Mouse (Mus musculus) forebrain, postnatal 0 days (tissue): ENCODE results near the gene Slc41a2. TPM values are rescaled to one million over a fixed set of nuclear protein-coding genes. Genes with fewer than 3 reads are reported as not detected.

ENCODE experiments used
- ATAC-seq: fragments of 200-750 bp; cut with Nextera tagmentation; 2 replicates; pipeline ENCODE4 v1.8.0; 2017; ENCODE audit warnings: mild to moderate bottlenecking, moderate library complexity
- DNase-seq: peaks from one replicate; pipeline ENCODE4 v3.0.0-alpha.2; 2015
- H3K27ac ChIP-seq: fragments of 300-500 bp; sonication (generic); 2 replicates; pipeline ENCODE4 v1.5.1; 2014; ENCODE audit warnings: low read depth, mild to moderate bottlenecking, antibody characterized with exemption, low read length, moderate library complexity, mixed read lengths
- H3K27me3 ChIP-seq: fragments of 300-500 bp; sonication (generic); 2 replicates; pipeline ENCODE4 v1.6.1; 2014; ENCODE audit warnings: mild to moderate bottlenecking, low read length, mixed read lengths; ENCODE audit not compliant: insufficient read depth
- H3K36me3 ChIP-seq: fragments of 300-500 bp; sonication (generic); 2 replicates; pipeline ENCODE4 v1.6.1; 2014; ENCODE audit warnings: mild to moderate bottlenecking, moderate library complexity; ENCODE audit not compliant: insufficient read depth
- H3K4me1 ChIP-seq: fragments of 300-500 bp; sonication (generic); 2 replicates; pipeline ENCODE4 v1.6.1; 2014; ENCODE audit warnings: antibody characterized with exemption; ENCODE audit not compliant: insufficient read depth
- H3K4me2 ChIP-seq: fragments of 300-500 bp; sonication (generic); 2 replicates; pipeline ENCODE4 v1.6.1; 2014; ENCODE audit warnings: low read depth, mild to moderate bottlenecking, moderate library complexity
- H3K4me3 ChIP-seq: fragments of 300-500 bp; sonication (generic); 2 replicates; pipeline ENCODE4 v1.5.1; 2014; ENCODE audit warnings: low read depth, low read length, mixed read lengths
- H3K9ac ChIP-seq: fragments of 300-500 bp; sonication (generic); 2 replicates; pipeline ENCODE4 v1.6.1; 2014; ENCODE audit warnings: mild to moderate bottlenecking
- H3K9me3 ChIP-seq: fragments of 300-500 bp; sonication (generic); 2 replicates; pipeline ENCODE4 v1.6.1; 2016; ENCODE audit warnings: low read length
- CTCF ChIP-seq: sonication (generic); IDR thresholded peaks from 2 replicates; pipeline ENCODE4 v1.5.1; 2016; ENCODE audit warnings: antibody characterized with exemption, control low read depth, low read depth
- WGBS: fragments of 180-500 bp; shearing (Covaris S2); extraction: QIAGEN DNeasy Blood & Tissue Kit; methylation state at CpG from one replicate; pipeline ENCODE4 v1.1.7; 2014; 5-methylcytosine and 5-hydroxymethylcytosine counted together
- polyA plus RNA-seq: library from polyadenylated mRNA; unstranded; fragments of >200 nt; fragmentation: Nextera tagmentation; extraction: Ambion mirVana; gene quantifications from 2 replicates; pipeline ENCODE4 v1.2.1, GENCODE M21; 2015
- total RNA-seq: library from RNA; depleted of rRNA; stranded (reverse); fragments of >200 nt; gene quantifications from 2 replicates; pipeline ENCODE4 v1.2.3, GENCODE M21; 2014

Gene Slc41a2
- total and polyA plus RNA-seq, 2 experiments from 2014 or later: 10.1 to 23.8 TPM

- WGBS: 71% methylated on average over 12 of the region's 12 CpGs
- no peak overlapping the region for H3K9ac ChIP-seq
- no peaks in the 10 kb centered on the region for H3K36me3 ChIP-seq
- no peak for ATAC-seq
- no peaks in the 10 kb centered on the region for H3K27me3 ChIP-seq
- no peaks in the 10 kb centered on the region for H3K9me3 ChIP-seq
- H3K4me1 ChIP-seq: peaks cover 4% of the 10 kb centered on the region; the same call in 1 of the 2 replicates
- no peak overlapping the region for H3K4me3 ChIP-seq
- H3K27ac ChIP-seq: no peak overlapping the region
- no peak overlapping the region for H3K4me2 ChIP-seq
- no peak for TF ChIP-seq CTCF
- no peak for DNase-seq
These were observed 128.3 kb downstream of the Slc41a2 start for GRCm38 (mm10) chr10:83209388-83209787.

DNA sequence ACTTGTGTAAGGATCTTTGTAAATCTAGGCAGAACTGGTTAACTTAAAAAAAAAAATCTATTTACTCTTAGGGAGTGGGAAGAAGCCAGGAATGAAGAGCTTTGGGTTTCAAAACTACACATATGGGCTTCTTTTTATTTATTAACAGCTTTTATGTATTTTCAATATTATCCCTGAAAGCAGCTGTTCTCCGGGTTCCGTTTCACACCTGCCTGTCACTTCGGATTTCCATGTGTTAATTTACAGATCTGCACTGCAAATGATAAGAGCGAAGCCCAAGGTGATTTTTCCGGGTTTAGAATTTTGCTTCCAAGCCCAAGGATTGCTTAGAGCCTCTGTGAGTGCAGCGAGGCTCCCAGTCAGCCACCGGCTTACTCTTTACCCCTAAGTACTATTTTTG is 129.2 kb downstream of the Slc41a2 start:
- H3K4me3 ChIP-seq: no peak overlapping the region
- H3K9me3 ChIP-seq: no peaks in the 10 kb centered on the region
- no peaks in the 10 kb centered on the region for H3K36me3 ChIP-seq
- H3K9ac ChIP-seq: no peak overlapping the region
- ATAC-seq (no peak), DNase-seq (no peak)
- no peak for TF ChIP-seq CTCF
- H3K27ac ChIP-seq: no peak overlapping the region
- H3K27me3 ChIP-seq: no peaks in the 10 kb centered on the region
- H3K4me1 ChIP-seq: peaks cover 4% of the 10 kb centered on the region; the same call in 1 of the 2 replicates
- H3K4me2 ChIP-seq: no peak overlapping the region
- WGBS: 53% methylated on average over 7 of the region's 7 CpGs

DNA sequence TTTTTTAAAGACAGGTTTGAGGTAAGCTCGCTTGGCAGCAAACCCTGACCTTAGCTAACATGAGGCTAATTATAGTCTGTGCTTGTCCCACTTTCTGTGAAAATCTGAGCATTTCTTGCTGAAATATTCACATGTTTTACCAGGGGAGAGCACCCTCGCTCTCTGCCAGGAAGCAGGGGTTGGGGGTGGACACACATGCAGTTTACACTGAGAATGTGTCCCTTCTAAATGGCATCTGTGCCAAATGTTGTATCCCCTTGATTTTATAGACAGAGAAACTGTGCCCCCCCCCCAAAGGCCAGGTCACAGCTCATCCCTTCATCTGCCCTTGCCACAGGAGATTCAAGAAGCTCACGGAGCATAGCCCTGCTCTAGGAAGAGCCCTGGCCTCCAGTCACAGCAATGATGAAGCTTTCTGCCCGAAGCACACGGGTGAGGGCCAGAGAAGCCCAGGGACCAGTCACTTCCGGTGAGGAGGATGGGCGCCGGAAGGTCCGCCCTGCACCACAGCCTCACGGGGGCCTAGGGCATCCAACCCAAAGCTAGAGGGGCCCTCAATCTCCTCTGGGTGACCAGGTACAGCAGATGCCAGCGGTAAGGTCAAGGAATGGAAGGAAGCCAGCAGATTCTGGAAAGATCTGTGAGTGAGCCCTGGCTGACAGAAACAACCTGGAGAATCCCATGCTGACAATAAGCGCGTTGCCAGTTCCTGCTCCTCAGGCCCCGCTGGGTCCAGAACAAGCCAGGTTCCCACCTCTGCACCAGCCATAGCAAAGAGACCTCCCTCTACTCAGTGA is 134.6 kb downstream of the Slc41a2 start:
- H3K9ac ChIP-seq: no peak overlapping the region
- WGBS: 86% methylated on average over 14 of the region's 14 CpGs
- H3K4me2 ChIP-seq: no peak overlapping the region
- TF ChIP-seq CTCF: no peak
- DNase-seq (no peak), ATAC-seq (no peak)
- no peak overlapping the region for H3K4me3 ChIP-seq
- no peaks in the 10 kb centered on the region for H3K9me3 ChIP-seq
- H3K36me3 ChIP-seq: no peaks in the 10 kb centered on the region
- no peaks in the 10 kb centered on the region for H3K4me1 ChIP-seq
- H3K27me3 ChIP-seq: no peaks in the 10 kb centered on the region
- H3K27ac ChIP-seq: no peak overlapping the region

GRCm38 (mm10) chr10:83201525-83201924 is 136.2 kb downstream of the Slc41a2 start:
- DNase-seq (no peak), ATAC-seq (no peak)
- no peaks in the 10 kb centered on the region for H3K9me3 ChIP-seq
- H3K36me3 ChIP-seq: no peaks in the 10 kb centered on the region
- no peaks in the 10 kb centered on the region for H3K27me3 ChIP-seq
- no peak overlapping the region for H3K4me3 ChIP-seq
- H3K4me2 ChIP-seq: no peak overlapping the region
- H3K4me1 ChIP-seq: no peaks in the 10 kb centered on the region
- 85% methylated on average over 7 of the region's 7 CpGs for WGBS
- no peak overlapping the region for H3K27ac ChIP-seq
- no peak overlapping the region for H3K9ac ChIP-seq
- no peak for TF ChIP-seq CTCF

DNA sequence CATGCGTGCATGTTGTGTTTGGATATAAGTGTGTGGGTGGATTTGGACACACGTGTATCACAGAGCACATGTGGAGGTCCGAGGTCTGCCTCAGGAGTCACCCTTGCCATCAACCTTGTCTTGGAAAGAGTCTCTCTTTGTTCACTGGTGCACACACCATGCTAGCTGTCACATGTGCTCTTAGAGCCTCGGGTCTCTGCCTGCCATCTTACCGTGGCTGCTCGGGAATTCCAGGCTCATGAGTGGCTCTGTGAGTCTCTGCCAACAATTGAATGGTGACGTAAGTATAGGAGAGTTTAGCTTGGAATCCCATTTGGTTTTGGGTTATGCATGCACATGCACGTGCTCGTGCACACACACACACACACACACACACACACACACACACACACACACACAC is 138.4 kb downstream of the Slc41a2 start:
- Histone ChIP-seq H3K4me2 (no peak overlapping the region), H3K27ac (no peak overlapping the region), H3K36me3 (no peaks in the 10 kb centered on the region), H3K4me1 (0 out of 2 replicates have a peak, but pooled peaks cover 4% of the 10 kb centered on the region), H3K9ac (no peak overlapping the region), H3K4me3 (no peak overlapping the region), H3K9me3 (no peaks in the 10 kb centered on the region), H3K27me3 (no peaks in the 10 kb centered on the region)
- no peak for DNase-seq
- WGBS: 61% methylated on average over 9 of the region's 9 CpGs
- ATAC-seq: peak; percentile 66; the same call in 1 of the 2 replicates
- TF ChIP-seq CTCF: no peak

DNA sequence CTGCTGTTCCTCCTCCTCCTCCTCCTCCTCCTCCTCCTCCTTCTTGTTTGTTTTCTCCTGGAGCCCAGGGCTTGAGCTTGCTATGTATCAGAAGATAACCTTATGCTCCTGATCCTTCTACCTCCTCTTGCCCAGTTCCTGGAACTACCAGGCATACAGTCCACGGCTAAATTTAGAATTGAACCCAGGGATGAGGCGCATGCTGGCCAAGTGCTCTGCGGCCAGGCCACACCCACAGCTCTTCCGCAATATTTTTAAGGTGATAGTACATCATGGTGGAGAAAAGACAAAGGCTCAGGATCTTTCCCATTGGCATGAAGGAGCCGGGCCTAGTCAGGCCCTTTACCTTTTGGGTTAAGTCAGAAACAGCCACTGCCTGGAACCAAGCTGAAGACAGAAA is 139.0 kb downstream of the Slc41a2 start:
- Histone ChIP-seq H3K36me3 (no peaks in the 10 kb centered on the region), H3K9ac (no peak overlapping the region), H3K27me3 (no peaks in the 10 kb centered on the region), H3K4me3 (no peak overlapping the region), H3K4me1 (0 out of 2 replicates have a peak, but pooled peaks cover 4% of the 10 kb centered on the region), H3K27ac (no peak overlapping the region), H3K4me2 (no peak overlapping the region), H3K9me3 (no peaks in the 10 kb centered on the region)
- DNase-seq (no peak), ATAC-seq (no peak)
- no peak for TF ChIP-seq CTCF
- WGBS: 85% methylated on average over 5 of the region's 5 CpGs

DNA sequence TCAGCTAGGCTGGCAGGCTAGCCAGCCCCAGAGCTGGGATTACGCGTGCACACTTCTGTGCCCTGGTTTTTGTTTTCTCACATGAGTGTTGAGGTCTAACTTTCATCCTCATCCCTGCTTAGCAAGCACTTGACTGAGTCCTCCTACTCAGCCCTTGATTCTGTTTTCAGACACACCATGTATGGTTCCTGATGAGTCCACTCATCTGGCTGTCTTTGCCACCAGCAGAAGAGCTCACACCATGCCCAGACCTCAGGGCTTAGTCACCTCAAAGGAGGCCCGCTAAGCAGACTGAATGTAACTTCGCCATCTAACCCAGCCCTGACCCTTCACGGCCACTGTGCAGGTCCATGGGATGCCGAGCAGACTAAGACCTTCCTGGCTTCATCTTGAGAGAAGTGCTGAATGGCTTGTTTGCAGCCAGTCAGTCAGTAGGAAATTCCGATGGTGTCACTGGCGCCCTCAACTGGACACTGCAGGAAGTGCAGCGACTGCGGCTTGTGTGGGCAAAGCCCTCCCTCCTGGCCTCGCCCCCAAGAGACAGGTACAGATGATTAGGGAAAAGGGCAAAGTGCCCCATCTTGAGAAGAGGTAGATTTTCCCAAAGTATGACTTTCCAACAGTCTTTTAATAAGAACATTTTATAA is 139.9 kb downstream of the Slc41a2 start:
- no peak overlapping the region for H3K4me2 ChIP-seq
- TF ChIP-seq CTCF: peak; percentile 83
- ATAC-seq (no peak), DNase-seq (peak; percentile 71)
- H3K27ac ChIP-seq: no peak overlapping the region
- 47% methylated on average over 11 of the region's 11 CpGs for WGBS
- H3K27me3 ChIP-seq: no peaks in the 10 kb centered on the region
- no peak overlapping the region for H3K4me3 ChIP-seq
- H3K36me3 ChIP-seq: no peaks in the 10 kb centered on the region
- H3K9me3 ChIP-seq: no peaks in the 10 kb centered on the region
- no peak overlapping the region for H3K9ac ChIP-seq
- 0 out of 2 replicates have a peak, but pooled peaks cover 4% of the 10 kb centered on the region for H3K4me1 ChIP-seq
